In the genomic region with DNA sequence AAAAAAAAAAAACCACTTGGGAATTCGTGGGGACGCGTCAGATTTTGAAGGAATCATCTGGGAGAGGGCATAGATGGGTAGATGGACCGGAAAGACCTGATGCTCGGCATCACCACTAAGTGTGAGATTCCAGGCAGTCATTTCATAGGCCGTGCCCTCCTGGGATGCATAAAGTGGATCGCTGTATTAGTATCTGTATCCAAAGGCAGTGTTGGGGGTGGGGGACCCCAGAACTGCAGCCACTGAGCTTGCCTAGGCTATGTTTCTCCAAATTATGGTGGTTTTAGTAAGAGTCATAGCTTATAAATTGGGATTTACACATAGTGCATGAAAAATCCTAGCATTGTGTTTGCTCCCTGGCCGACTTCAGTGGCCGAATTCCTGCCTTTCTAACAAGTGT, we compare ENCODE assay signal across 10 mouse cellular contexts. TPM values are rescaled to one million over a fixed set of nuclear protein-coding genes. Genes with fewer than 3 reads are reported as not detected.
DNase-seq lines count a peak whose midpoint lies in the region; ATAC-seq lines count a peak whose summit lies in the region.
"Had no signal": no experiment of that assay in that cellular context is flagged by ENCODE, and none has a peak within 500 bp of the region (broad histone marks: within the 10 kb centered on the region; RNA-seq: fewer than 3 reads in every experiment).

No protein-coding gene starts in this region.

- no peaks in the 10 kb centered on the region for H3K27me3 ChIP-seq in forebrain, embryonic 11.5 days (ENCODE audit: control insufficient read depth, insufficient read depth, low read length)
- H3K27me3 ChIP-seq in midbrain, embryonic 11.5 days (ENCODE audit: control insufficient read depth, insufficient read depth, low read length): no peaks in the 10 kb centered on the region
- peaks cover 17% of the 10 kb centered on the region for H3K27me3 ChIP-seq in intestine, embryonic 15.5 days (replicated peaks)

- H3K36me3 ChIP-seq in forebrain, embryonic 11.5 days (ENCODE audit: control insufficient read depth, insufficient read depth, low read length): no peaks in the 10 kb centered on the region
- no peaks in the 10 kb centered on the region for H3K36me3 ChIP-seq in midbrain, embryonic 11.5 days (ENCODE audit: control insufficient read depth, insufficient read depth, low read length)
- H3K36me3 ChIP-seq in intestine, embryonic 15.5 days: no peaks in the 10 kb centered on the region

- no peaks in the 10 kb centered on the region for H3K9me3 ChIP-seq in forebrain, embryonic 11.5 days (ENCODE audit: control insufficient read depth, low read length)
- no peaks in the 10 kb centered on the region for H3K9me3 ChIP-seq in midbrain, embryonic 11.5 days (ENCODE audit: control insufficient read depth, low read length)
- H3K9me3 ChIP-seq in intestine, embryonic 15.5 days: no peaks in the 10 kb centered on the region

- no peak overlapping the region for H3K27ac ChIP-seq in forebrain, embryonic 11.5 days (ENCODE audit: low read depth, low read length)
- no peak overlapping the region for H3K27ac ChIP-seq in midbrain, embryonic 11.5 days (ENCODE audit: low read depth, low read length)
- no peak overlapping the region for H3K27ac ChIP-seq in intestine, embryonic 15.5 days
- H3K27ac ChIP-seq: liver, embryonic 14.5 days had no signal

- no peak for ATAC-seq in forebrain, embryonic 11.5 days (replicated peaks; ENCODE audit: low FRiP score)
- ATAC-seq in midbrain, embryonic 11.5 days (ENCODE audit: low FRiP score): no peak
- ATAC-seq in megakaryocyte progenitor cell, adult 5-6 weeks (replicated peaks; ENCODE audit: poor library complexity): no peak
- ATAC-seq in intestine, embryonic 15.5 days: no peak

- DNase-seq in right cerebral cortex, adult 18-20 months: peak; percentile 36
- DNase-seq in right cerebral cortex, postnatal 14 days: no peak
- no peak for DNase-seq in forebrain, embryonic 11.5 days (ENCODE audit: low spot score)
- DNase-seq in midbrain, embryonic 11.5 days (ENCODE audit: low spot score, missing footprints): no peak
- no peak for DNase-seq in B cell, adult 2 months
- DNase-seq: thymus, adult 2 months had no signal

- H3K4me1 ChIP-seq in forebrain, embryonic 11.5 days (replicated peaks; ENCODE audit: control insufficient read depth, insufficient read depth, low read length): peaks cover 5% of the 10 kb centered on the region; the same call in 1 of the 2 replicates
- peaks cover 35% of the 10 kb centered on the region for H3K4me1 ChIP-seq in midbrain, embryonic 11.5 days (ENCODE audit: control insufficient read depth, insufficient read depth, low read length)
- no peaks in the 10 kb centered on the region for H3K4me1 ChIP-seq in intestine, embryonic 15.5 days (replicated peaks)

- 74% methylated on average over 9 of the region's 9 CpGs for WGBS in forebrain, embryonic 11.5 days
- 57% methylated on average over 9 of the region's 9 CpGs for WGBS in midbrain, embryonic 11.5 days
- 68% methylated on average over 9 of the region's 9 CpGs for WGBS in intestine, embryonic 15.5 days

- H3K9ac ChIP-seq in forebrain, embryonic 11.5 days (ENCODE audit: low read length): no peak overlapping the region
- H3K9ac ChIP-seq in midbrain, embryonic 11.5 days (ENCODE audit: low read length): no peak overlapping the region
- H3K9ac ChIP-seq in intestine, embryonic 15.5 days: no peak overlapping the region
- H3K9ac ChIP-seq: liver, embryonic 14.5 days had no signal

- H3K4me2 ChIP-seq in forebrain, embryonic 11.5 days (ENCODE audit: low read depth, low read length, severe bottlenecking): 0 out of 2 replicates have a peak overlapping the region, but pooled peaks have one; percentile 15
- peak overlapping the region; percentile 62 for H3K4me2 ChIP-seq in midbrain, embryonic 11.5 days
- no peak overlapping the region for H3K4me2 ChIP-seq in intestine, embryonic 15.5 days (replicated peaks)

- no peak overlapping the region for H3K4me3 ChIP-seq in forebrain, embryonic 11.5 days (ENCODE audit: low read depth, low read length)
- peak overlapping the region; percentile 4; the same call in 1 of the 2 replicates for H3K4me3 ChIP-seq in midbrain, embryonic 11.5 days (ENCODE audit: low read depth, low read length)
- no peak overlapping the region for H3K4me3 ChIP-seq in intestine, embryonic 15.5 days (replicated peaks)

RNA-seq across cellular contexts. Expression of a gene that starts 2.1 kb away (rescaled TPM):
- 9.3 and 9.5 TPM in 2 replicates for polyA plus RNA-seq in forebrain, embryonic 11.5 days (2014; fragmentation: Nextera tagmentation; extraction: Ambion mirVana)
- polyA plus RNA-seq in midbrain, embryonic 11.5 days (2014; fragmentation: Nextera tagmentation; extraction: Ambion mirVana): 11.5 and 13.2 TPM in 2 replicates
- total RNA-seq in megakaryocyte progenitor cell, adult 5-6 weeks (2015): not detected in 2 replicates
- not detected in 2 replicates for total RNA-seq in megakaryocyte progenitor cell, adult 5-6 weeks (2017)
- polyA plus RNA-seq in intestine, embryonic 15.5 days (2015; fragmentation: Nextera tagmentation; extraction: Ambion mirVana): 2.8 and 3.0 TPM in 2 replicates
- total RNA-seq: megakaryocyte-erythroid progenitor cell, adult 5-6 weeks had no signal
